Mouse (Mus musculus) hindbrain, postnatal 0 days (tissue): ENCODE results near the gene Gpr21. TPM values are rescaled to one million over a fixed set of nuclear protein-coding genes. Genes with fewer than 3 reads are reported as not detected.

Source experiments
- ATAC-seq: fragments of 200-750 bp; cut with Nextera tagmentation; 2 replicates; pipeline ENCODE4 v1.8.0; 2017; ENCODE audit warnings: mild to moderate bottlenecking, moderate TSS enrichment, moderate library complexity
- DNase-seq: peaks from one replicate; pipeline ENCODE4 v3.0.0-alpha.2; 2015; ENCODE audit warnings: low spot score
- H3K27ac ChIP-seq: fragments of 300-500 bp; sonication (generic); 2 replicates; pipeline ENCODE4 v1.5.1; 2014; ENCODE audit warnings: mild to moderate bottlenecking
- H3K27me3 ChIP-seq: fragments of 300-500 bp; sonication (generic); 2 replicates; pipeline ENCODE4 v1.6.1; 2014; ENCODE audit warnings: low read length, mixed read lengths; ENCODE audit not compliant: insufficient read depth
- H3K36me3 ChIP-seq: fragments of 300-500 bp; sonication (generic); 2 replicates; pipeline ENCODE4 v1.6.1; 2014; ENCODE audit warnings: low read length, mixed read lengths; ENCODE audit not compliant: insufficient read depth
- H3K4me1 ChIP-seq: fragments of 300-500 bp; sonication (generic); 2 replicates; pipeline ENCODE4 v1.6.1; 2014; ENCODE audit warnings: antibody characterized with exemption, low read length, mixed read lengths; ENCODE audit not compliant: insufficient read depth
- H3K4me2 ChIP-seq: fragments of 300-500 bp; sonication (generic); 2 replicates; pipeline ENCODE4 v1.6.1; 2014; ENCODE audit warnings: low read depth, mild to moderate bottlenecking, low read length, moderate library complexity, mixed read lengths
- H3K4me3 ChIP-seq: fragments of 300-500 bp; sonication (generic); 2 replicates; pipeline ENCODE4 v1.5.1; 2014; ENCODE audit warnings: low read length
- H3K9ac ChIP-seq: fragments of 300-500 bp; sonication (generic); replicated peaks from 2 replicates; pipeline ENCODE4 v1.6.1; 2014; ENCODE audit warnings: mild to moderate bottlenecking, low read length, moderate library complexity, mixed read lengths
- H3K9me3 ChIP-seq: fragments of 300-500 bp; sonication (generic); 2 replicates; pipeline ENCODE4 v1.6.1; 2016; ENCODE audit warnings: low read length, mixed read lengths
- CTCF ChIP-seq: IDR thresholded peaks from 2 replicates; pipeline ENCODE4 v1.5.1; 2016; ENCODE audit warnings: antibody characterized with exemption, control low read depth, low read depth
- WGBS: fragments of 180-500 bp; shearing (Covaris S2); extraction: QIAGEN DNeasy Blood & Tissue Kit; methylation state at CpG from one replicate; pipeline ENCODE4 v1.1.7; 2014; 5-methylcytosine and 5-hydroxymethylcytosine counted together
- polyA plus RNA-seq: library from polyadenylated mRNA; unstranded; fragments of >200 nt; fragmentation: Nextera tagmentation; extraction: Ambion mirVana; gene quantifications from 2 replicates; pipeline ENCODE4 v1.2.1, GENCODE M21; 2015
- total RNA-seq: library from RNA; depleted of rRNA; stranded (reverse); fragments of >200 nt; gene quantifications from 2 replicates; pipeline ENCODE4 v1.2.3, GENCODE M21; 2014

Gpr21 gene
- total and polyA plus RNA-seq, 2 experiments from 2014 or later, result 9.1 to 25.0 TPM

GRCm38 (mm10) chr2:37529397-37529796 lies 13.3 kb downstream of the Gpr21 start:
- 96% methylated on average over 2 of the region's 2 CpGs for WGBS
- ATAC-seq, result no peak
- Histone ChIP-seq H3K36me3 (0 out of 2 replicates have a peak, but pooled peaks cover 7% of the 10 kb centered on the region), H3K4me2 (no peak overlapping the region), H3K4me1 (no peaks in the 10 kb centered on the region), H3K9me3 (no peaks in the 10 kb centered on the region), H3K9ac (no peak overlapping the region), H3K27me3 (no peaks in the 10 kb centered on the region), H3K27ac (no peak overlapping the region), H3K4me3 (no peak overlapping the region)
- DNase-seq, result no peak
- TF ChIP-seq CTCF, result no peak

GRCm38 (mm10) chr2:37530766-37531165 lies 14.6 kb downstream of the Gpr21 start:
- Histone ChIP-seq H3K36me3 (0 out of 2 replicates have a peak, but pooled peaks cover 11% of the 10 kb centered on the region), H3K9me3 (no peaks in the 10 kb centered on the region), H3K4me1 (no peaks in the 10 kb centered on the region), H3K27me3 (no peaks in the 10 kb centered on the region), H3K27ac (no peak overlapping the region), H3K9ac (no peak overlapping the region), H3K4me3 (no peak overlapping the region), H3K4me2 (no peak overlapping the region)
- WGBS, result 88% methylated on average over 1 of the region's 1 CpGs
- no peak for ATAC-seq
- no peak for DNase-seq
- no peak for TF ChIP-seq CTCF

GRCm38 (mm10) chr2:37531639-37532038 lies 15.5 kb downstream of the Gpr21 start:
- Histone ChIP-seq H3K4me2 (no peak overlapping the region), H3K27me3 (no peaks in the 10 kb centered on the region), H3K4me1 (no peaks in the 10 kb centered on the region), H3K27ac (no peak overlapping the region), H3K9me3 (no peaks in the 10 kb centered on the region), H3K4me3 (no peak overlapping the region), H3K36me3 (peaks cover 11% of the 10 kb centered on the region; the same call in 1 of the 2 replicates), H3K9ac (no peak overlapping the region)
- no peak for TF ChIP-seq CTCF
- ATAC-seq, result no peak
- WGBS, result 80% methylated on average over 3 of the region's 3 CpGs
- no peak for DNase-seq

GRCm38 (mm10) chr2:37549346-37550012 lies 33.3 kb downstream of the Gpr21 start:
- Histone ChIP-seq H3K4me1 (no peaks in the 10 kb centered on the region), H3K27me3 (no peaks in the 10 kb centered on the region), H3K4me2 (no peak overlapping the region), H3K27ac (no peak overlapping the region), H3K9ac (no peak overlapping the region), H3K36me3 (peaks cover 34% of the 10 kb centered on the region), H3K9me3 (no peaks in the 10 kb centered on the region), H3K4me3 (no peak overlapping the region)
- no peak for DNase-seq
- TF ChIP-seq CTCF, result no peak
- ATAC-seq, result no peak
- 80% methylated on average over 1 of the region's 1 CpGs for WGBS

GRCm38 (mm10) chr2:37556366-37556765 lies 40.2 kb downstream of the Gpr21 start:
- Histone ChIP-seq H3K9me3 (no peaks in the 10 kb centered on the region), H3K4me2 (no peak overlapping the region), H3K27ac (no peak overlapping the region), H3K4me1 (no peaks in the 10 kb centered on the region), H3K27me3 (no peaks in the 10 kb centered on the region), H3K4me3 (no peak overlapping the region), H3K36me3 (peaks cover 54% of the 10 kb centered on the region), H3K9ac (no peak overlapping the region)
- DNase-seq (no peak), ATAC-seq (no peak)
- TF ChIP-seq CTCF, result no peak
- 78% methylated on average over 2 of the region's 2 CpGs for WGBS

GRCm38 (mm10) chr2:37565579-37565978 lies 49.4 kb downstream of the Gpr21 start:
- Histone ChIP-seq H3K27ac (no peak overlapping the region), H3K4me3 (no peak overlapping the region), H3K4me2 (no peak overlapping the region), H3K36me3 (peaks cover 46% of the 10 kb centered on the region), H3K4me1 (no peaks in the 10 kb centered on the region), H3K27me3 (no peaks in the 10 kb centered on the region), H3K9me3 (no peaks in the 10 kb centered on the region), H3K9ac (no peak overlapping the region)
- ATAC-seq, result no peak
- DNase-seq, result no peak
- WGBS, result 62% methylated on average over 2 of the region's 2 CpGs
- no peak for TF ChIP-seq CTCF

- no peak overlapping the region for H3K27ac ChIP-seq
- DNase-seq, result no peak
- no peaks in the 10 kb centered on the region for H3K4me1 ChIP-seq
- H3K4me2 ChIP-seq, result no peak overlapping the region
- no peaks in the 10 kb centered on the region for H3K9me3 ChIP-seq
- WGBS, result 76% methylated on average over 1 of the region's 1 CpGs
- H3K36me3 ChIP-seq, result peaks cover 41% of the 10 kb centered on the region
- no peaks in the 10 kb centered on the region for H3K27me3 ChIP-seq
- ATAC-seq, result no peak
- H3K4me3 ChIP-seq, result no peak overlapping the region
- no peak for TF ChIP-seq CTCF
- no peak overlapping the region for H3K9ac ChIP-seq
Measured at GRCm38 (mm10) chr2:37566035-37566434, 49.9 kb downstream of the Gpr21 start.
